Mouse (Mus musculus) erythroblast, embryonic 14.5 days (primary cell): Measurements from ENCODE around the gene Gp9.

Experiments
- GATA1 ChIP-seq: IDR thresholded peaks from 2 replicates; pipeline ENCODE4 v1.6.1; 2012; ENCODE audit warnings: low read length, inconsistent platforms, mixed read lengths
- TAL1 ChIP-seq: IDR thresholded peaks from 3 replicates; pipeline ENCODE4 v1.6.1; 2012; ENCODE audit warnings: low read length, inconsistent platforms, mixed read lengths

DNA sequence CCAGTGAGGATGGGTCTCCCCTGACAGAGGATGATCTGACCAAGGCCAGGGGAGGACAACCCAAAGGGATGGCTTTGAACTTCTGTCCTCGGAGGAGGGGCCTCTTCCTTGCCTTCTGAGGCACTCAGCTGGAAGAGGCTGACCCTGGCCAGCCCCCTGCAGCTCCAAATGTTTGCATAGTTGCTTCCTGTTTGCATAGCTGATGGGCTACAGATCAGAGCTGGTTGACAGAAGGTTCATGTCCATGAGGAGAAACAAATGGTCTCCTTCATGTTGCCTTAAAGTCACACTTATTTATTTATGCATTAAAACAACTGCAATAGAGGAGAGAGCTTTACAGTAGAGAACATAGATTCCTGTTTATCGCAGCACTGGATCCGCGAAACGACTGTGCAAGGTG, 43.7 kb upstream of the Gp9 start:
- no peak for TF ChIP-seq GATA1
- TF ChIP-seq TAL1 = no peak
